Mouse (Mus musculus) CH12.LX (cell line): ENCODE results near the gene Anapc7. TPM values are rescaled to one million over a fixed set of nuclear protein-coding genes. Genes with fewer than 3 reads are reported as not detected.

Experiments used
- DNase-seq: peaks from one replicate; pipeline ENCODE4 v3.0.0-alpha.2; 2013; ENCODE audit errors: extremely low read depth
- H3K27ac ChIP-seq: 2 replicates; pipeline ENCODE4 v1.5.1; 2012; ENCODE audit warnings: low read depth, mild to moderate bottlenecking, control low read depth, moderate library complexity; ENCODE audit not compliant: insufficient read depth
- H3K27me3 ChIP-seq: replicated peaks from 2 replicates; pipeline ENCODE3; 2012; ENCODE audit warnings: inconsistent platforms
- H3K36me3 ChIP-seq, 2 experiments: replicated peaks in 1 of 2; 2 replicates each; pipeline versions ENCODE3 to v1.6.1; 2012; ENCODE audit warnings: inconsistent platforms in 1 of 2, low read length in 1 of 2, mild to moderate bottlenecking in 1 of 2, mixed read lengths in 1 of 2, moderate library complexity in 1 of 2; ENCODE audit not compliant: control insufficient read depth in 1 of 2, insufficient read depth in 1 of 2
- H3K4me1 ChIP-seq, 2 experiments: 2 replicates each; pipeline ENCODE4 v1.6.1; 2012; ENCODE audit warnings: inconsistent platforms in 1 of 2, moderate library complexity in 1 of 2; ENCODE audit not compliant: insufficient read depth in 2 of 2, control insufficient read depth in 1 of 2
- H3K4me2 ChIP-seq: 2 replicates; pipeline ENCODE4 v1.6.1; 2012; ENCODE audit warnings: low read depth, mild to moderate bottlenecking, control low read depth; ENCODE audit not compliant: poor library complexity, insufficient read depth, severe bottlenecking
- H3K4me3 ChIP-seq, 3 experiments: fragments of 150-350 bp in 1 of 3; sonication (generic) in 1 of 3; replicated peaks in 1 of 3; 2 replicates each; pipeline versions ENCODE3 to v1.5.1; 2011 to 2012; ENCODE audit warnings: low read depth in 2 of 3, low read length in 2 of 3, mild to moderate bottlenecking in 2 of 3, moderate library complexity in 2 of 3, control low read depth in 1 of 3, improper control_type of control experiment in 1 of 3, inconsistent platforms in 1 of 3, mixed read lengths in 1 of 3; ENCODE audit not compliant: poor library complexity in 1 of 3
- H3K79me2 ChIP-seq: replicated peaks from 2 replicates; pipeline ENCODE4 v1.6.1; 2012; ENCODE audit warnings: mild to moderate bottlenecking, moderate library complexity; ENCODE audit not compliant: control insufficient read depth, poor library complexity, insufficient read depth, severe bottlenecking; ENCODE audit errors: extremely low read depth
- H3K9ac ChIP-seq: 2 replicates; pipeline ENCODE4 v1.6.1; 2012; ENCODE audit warnings: low read depth, mild to moderate bottlenecking, control low read depth, moderate library complexity; ENCODE audit not compliant: insufficient read depth
- H3K9me3 ChIP-seq: replicated peaks from 2 replicates; pipeline ENCODE3; 2012; ENCODE audit warnings: low read length, inconsistent platforms, mixed read lengths
- CTCF ChIP-seq, 2 experiments: IDR thresholded peaks in 1 of 2; conservative IDR thresholded peaks in 1 of 2; 2 replicates each; pipeline ENCODE4 v1.5.1; 2011 to 2012; ENCODE audit warnings: low read depth in 2 of 2, low read length in 2 of 2, improper control_type of control experiment in 1 of 2, inconsistent platforms in 1 of 2, mild to moderate bottlenecking in 1 of 2, moderate library complexity in 1 of 2
- ELF1 ChIP-seq: IDR thresholded peaks from 2 replicates; pipeline ENCODE4 v1.6.1; 2014; ENCODE audit warnings: low read depth, mild to moderate bottlenecking, inconsistent platforms, low read length, improper control_type of control experiment
- ETS1 ChIP-seq: conservative IDR thresholded peaks from 2 replicates; pipeline ENCODE4 v1.6.1; 2012; ENCODE audit warnings: low read depth, mild to moderate bottlenecking, inconsistent platforms, low read length, improper control_type of control experiment, moderate library complexity
- MEF2A ChIP-seq: IDR thresholded peaks from 2 replicates; pipeline ENCODE4 v1.6.1; 2014; ENCODE audit warnings: low read depth, mild to moderate bottlenecking, inconsistent platforms, low read length, improper control_type of control experiment, borderline replicate concordance
- MYC ChIP-seq: IDR thresholded peaks from 2 replicates; pipeline ENCODE4 v1.6.1; 2011; ENCODE audit warnings: low read depth, mild to moderate bottlenecking, improper control_type of control experiment, low read length
- NRF1 ChIP-seq: IDR thresholded peaks from 2 replicates; pipeline ENCODE4 v1.6.1; 2014; ENCODE audit warnings: low read depth, mild to moderate bottlenecking, inconsistent platforms, low read length, improper control_type of control experiment, moderate library complexity
- RAD21 ChIP-seq: IDR thresholded peaks from 2 replicates; pipeline ENCODE4 v1.6.1; 2011; ENCODE audit warnings: low read depth, mild to moderate bottlenecking, low read length, improper control_type of control experiment, moderate library complexity
- SMC3 ChIP-seq: IDR thresholded peaks from 2 replicates; pipeline ENCODE4 v1.6.1; 2011; ENCODE audit warnings: low read depth, low read length, improper control_type of control experiment
- USF2 ChIP-seq: conservative IDR thresholded peaks from 2 replicates; pipeline ENCODE4 v1.6.1; 2011; ENCODE audit warnings: low read depth, low read length, improper control_type of control experiment
- ZKSCAN1 ChIP-seq: IDR thresholded peaks from 2 replicates; pipeline ENCODE4 v1.6.1; 2012; ENCODE audit warnings: low read depth, inconsistent platforms, low read length, improper control_type of control experiment, borderline replicate concordance
- ZMIZ1 ChIP-seq: IDR thresholded peaks from 2 replicates; pipeline ENCODE4 v1.6.1; 2012; ENCODE audit warnings: low read depth, mild to moderate bottlenecking, inconsistent platforms, low read length, improper control_type of control experiment
- ZNF384 ChIP-seq: IDR thresholded peaks from 2 replicates; pipeline ENCODE4 v1.6.1; 2012; ENCODE audit warnings: low read depth, low read length, improper control_type of control experiment, inconsistent platforms
- dilution Hi-C: fragments of 300-500 bp; cut with MboI; formaldehyde crosslinking; loops from 2 replicates; pipeline ENCODE4 v1.14.3; 2020; ENCODE audit warnings: low sequenced_read_pairs; ENCODE audit not compliant: extremely low pct_unique_long_range_greater_than_20kb, extremely low pct_ligation_motif_present
- in situ Hi-C: fragments of 300-500 bp; cut with MboI; formaldehyde crosslinking; loops from 3 replicates; pipeline ENCODE4 v1.14.3; 2019; ENCODE audit warnings: low sequenced_read_pairs, low pct_ligation_motif_present, low pct_unique_long_range_greater_than_20kb, mixed read lengths
- polyA plus RNA-seq: library from polyadenylated mRNA; unstranded; fragments of >175 nt; gene quantifications from 2 replicates; pipeline ENCODE4 v1.2.1, GENCODE M21; 2012; ENCODE audit warnings: low read depth; ENCODE audit not compliant: insufficient read length
- total RNA-seq, 2 experiments: library from RNA; depleted of rRNA; stranded (reverse); fragments of 300-350 nt in 1 of 2; fragments of >200 nt in 1 of 2; gene quantifications; 2 replicates each; pipeline ENCODE4 v1.2.3; 2012 to 2014

Anapc7 gene
- total and polyA plus RNA-seq, 3 experiments: 21.3 to 43.3 (median 39.4) TPM

- Histone ChIP-seq H3K4me1 (peaks cover 2 to 40% of the 10 kb centered on the region in 2 experiments; a peak in 3 of 4 replicates), H3K27me3 (no peaks in the 10 kb centered on the region), H3K79me2 (peaks cover 46% of the 10 kb centered on the region), H3K9me3 (no peaks in the 10 kb centered on the region), H3K36me3 (peaks cover 25 to 39% of the 10 kb centered on the region in 2 experiments), H3K4me2 (no peak overlapping the region), H3K27ac (no peak overlapping the region), H3K4me3 (no peak overlapping the region), H3K9ac (no peak overlapping the region)
- TF ChIP-seq USF2 (no peak), CTCF (conservative IDR thresholded peaks at IDR 0.05 in 1 of 2, IDR thresholded peaks at IDR 0.05 in 1 of 2; ENCODE audit: low read depth in 2 of 2, low read length in 2 of 2) (peak; percentile 69 to 78), SMC3 (peak; percentile 54), RAD21 (peak; percentile 67)
- DNase-seq: peak; percentile 73
- dilution Hi-C loops: no loop called here
- in situ Hi-C loops: no loop called here
Measured at GRCm38 (mm10) chr5:122393887-122394286, 27.6 kb upstream of the Anapc7 start.

- dilution Hi-C loops: no loop called here
- H3K4me3 ChIP-seq: no peak overlapping the region
Measured at GRCm38 (mm10) chr5:122396791-122397190, 24.7 kb upstream of the Anapc7 start.

GRCm38 (mm10) chr5:122397495-122397894 is 24.0 kb upstream of the Anapc7 start:
- no peak for TF ChIP-seq RAD21
- no peak for TF ChIP-seq ETS1
- TF ChIP-seq ZNF384: no peak
- no peak for TF ChIP-seq ZKSCAN1
- no peak for TF ChIP-seq MYC
- TF ChIP-seq CTCF (conservative IDR thresholded peaks at IDR 0.05 in 1 of 2, IDR thresholded peaks at IDR 0.05 in 1 of 2; ENCODE audit: low read depth in 2 of 2, low read length in 2 of 2): no peak
- no peak for TF ChIP-seq ZMIZ1
- no peak overlapping the region for H3K9ac ChIP-seq
- H3K4me2 ChIP-seq: no peak overlapping the region
- no peak for DNase-seq
- H3K4me1 ChIP-seq: peaks cover 2 to 48% of the 10 kb centered on the region in 2 experiments; a peak in 3 of 4 replicates
- no peaks in the 10 kb centered on the region for H3K9me3 ChIP-seq
- peaks cover 52 to 75% of the 10 kb centered on the region in 2 experiments for H3K36me3 ChIP-seq
- in situ Hi-C loops (no loop called here), dilution Hi-C loops (no loop called here)
- H3K79me2 ChIP-seq: peaks cover 45% of the 10 kb centered on the region
- no peak overlapping the region for H3K4me3 ChIP-seq
- no peaks in the 10 kb centered on the region for H3K27me3 ChIP-seq
- no peak overlapping the region for H3K27ac ChIP-seq

More at GRCm38 (mm10) chr5:122396791-122397190, 24.7 kb upstream of the Anapc7 start:
- Histone ChIP-seq H3K9ac (no peak overlapping the region), H3K79me2 (peaks cover 49% of the 10 kb centered on the region), H3K27me3 (no peaks in the 10 kb centered on the region), H3K9me3 (no peaks in the 10 kb centered on the region), H3K27ac (no peak overlapping the region), H3K4me2 (no peak overlapping the region), H3K4me1 (peaks cover 2 to 48% of the 10 kb centered on the region in 2 experiments; a peak in 3 of 4 replicates), H3K36me3 (peaks cover 44 to 68% of the 10 kb centered on the region in 2 experiments)
- no peak for TF ChIP-seq MEF2A
- no peak for TF ChIP-seq NRF1
- no peak for TF ChIP-seq ELF1
- DNase-seq: no peak
- in situ Hi-C loops: no loop called here
